Mouse (Mus musculus): ENCODE measurements around the gene Gm13691. TPM values are rescaled to one million over a fixed set of nuclear protein-coding genes. Genes with fewer than 3 reads are reported as not detected.

Gene Gm13691
- 1 to 10 TPM in 1 of 2 experiments, under 1 TPM in 1; 0.98 to 1.7 TPM for total RNA-seq (2023)

GRCm38 (mm10) chr2:83990253-83990652 is at the start of gene Gm13691:
Gm13691 (plus strand) TSS chr2:83990553.

GRCm38 (mm10) chr2:83940931-83941361 is 49.4 kb upstream of the Gm13691 start, which contains the start of gene Zswim2:
Zswim2 (minus strand) TSS chr2:83941228.

GRCm38 (mm10) chr2:83955393-83955792 is 35.0 kb upstream of the Gm13691 start, which contains the start of gene Gm13698:
Gm13698 (plus strand) TSS chr2:83955693.

DNA sequence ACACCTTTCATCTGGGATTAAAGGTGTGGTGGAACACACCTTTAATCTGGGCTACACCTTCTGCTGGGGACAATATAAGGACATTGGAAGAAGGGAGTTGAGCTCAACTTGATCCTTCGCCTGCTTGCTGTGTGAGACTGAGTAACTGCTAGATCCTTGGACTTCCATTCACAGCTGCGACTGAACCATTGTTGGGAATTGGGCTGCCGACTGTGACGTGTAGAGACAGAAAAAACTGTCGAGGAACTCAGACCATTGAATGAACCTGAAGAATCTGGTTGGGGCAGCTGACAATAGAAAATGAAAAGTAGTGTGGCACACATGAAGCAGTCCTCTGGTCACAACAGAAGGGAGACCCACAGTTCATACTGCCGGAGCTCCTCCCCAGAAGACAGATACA is 29.1 kb upstream of the Gm13691 start, which contains the start of gene Gm13693:
Gm13693 (plus strand) TSS at position 301 of the 400 bp plus-strand sequence.

GRCm38 (mm10) chr2:83967013-83967412 is 23.3 kb upstream of the Gm13691 start, which contains the start of gene Gm13695:
Gm13695 (plus strand) TSS chr2:83967313.

GRCm38 (mm10) chr2:83972823-83973222 is 17.5 kb upstream of the Gm13691 start, which contains the start of gene Gm13696:
Gm13696 (plus strand) TSS chr2:83973123.

DNA sequence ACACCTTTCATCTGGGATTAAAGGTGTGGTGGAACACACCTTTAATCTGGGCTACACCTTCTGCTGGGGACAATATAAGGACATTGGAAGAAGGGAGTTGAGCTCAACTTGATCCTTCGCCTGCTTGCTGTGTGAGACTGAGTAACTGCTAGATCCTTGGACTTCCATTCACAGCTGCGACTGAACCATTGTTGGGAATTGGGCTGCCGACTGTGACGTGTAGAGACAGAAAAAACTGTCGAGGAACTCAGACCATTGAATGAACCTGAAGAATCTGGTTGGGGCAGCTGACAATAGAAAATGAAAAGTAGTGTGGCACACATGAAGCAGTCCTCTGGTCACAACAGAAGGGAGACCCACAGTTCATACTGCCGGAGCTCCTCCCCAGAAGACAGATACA is 11.7 kb upstream of the Gm13691 start, which contains the start of gene Gm13694:
Gm13694 (plus strand) TSS at position 301 of the 400 bp plus-strand sequence.

GRCm38 (mm10) chr2:83984443-83984842 is 5.9 kb upstream of the Gm13691 start, which contains the start of gene Gm13697:
Gm13697 (plus strand) TSS chr2:83984743.

Other genes with a start within 250 kb of the Gm13691 start
- gene Fam171b, start 177.9 kb upstream of the Gm13691 start, total RNA-seq (2023) = not detected
- gene Zswim2, start 49.3 kb upstream of the Gm13691 start, total RNA-seq (2023) = not detected
- gene Gm13698, start 34.9 kb upstream of the Gm13691 start, total RNA-seq (2023) = 1 to 10 TPM in 1 of 2 experiments, under 1 TPM in 1; 0.98 to 1.7 TPM
- gene Gm13693, start 29.1 kb upstream of the Gm13691 start, total RNA-seq (2023) = 1 to 10 TPM in 1 of 2 experiments, under 1 TPM in 1; 0.98 to 1.7 TPM
- gene Gm13695, start 23.2 kb upstream of the Gm13691 start, total RNA-seq (2023) = under 1 TPM in 1 of 2 experiments, not detected in 1; 0.98 TPM
- 1 to 10 TPM in 1 of 2 experiments, under 1 TPM in 1; 0.98 to 1.7 TPM for gene Gm13696, start 17.4 kb upstream of the Gm13691 start, total RNA-seq (2023)
- 1 to 10 TPM in 1 of 2 experiments, under 1 TPM in 1; 0.98 to 1.7 TPM for gene Gm13694, start 11.6 kb upstream of the Gm13691 start, total RNA-seq (2023)
- 1 to 10 TPM in 1 of 2 experiments, under 1 TPM in 1; 0.98 to 1.7 TPM for gene Gm13697, start 5.8 kb upstream of the Gm13691 start, total RNA-seq (2023)

Measured in neutrophil, adult 59 days (primary cell).